Mouse (Mus musculus): ENCODE results near the gene Ccdc74a.

The Ccdc74a gene

GRCm38 (mm10) chr16:17641301-17641700 is 5.0 kb upstream of the Ccdc74a start:
- no peak for DNase-seq (ENCODE audit: low spot score in 2 of 2)

GRCm38 (mm10) chr16:17642311-17642710 is 4.0 kb upstream of the Ccdc74a start:
- no peak for DNase-seq (ENCODE audit: low spot score in 2 of 2)

- DNase-seq (ENCODE audit: low spot score in 2 of 2), result no peak
Observed at GRCm38 (mm10) chr16:17643437-17643990, 2.8 kb upstream of the Ccdc74a start.

GRCm38 (mm10) chr16:17647156-17647555 is 886 bp downstream of the Ccdc74a start:
- no peak for DNase-seq (ENCODE audit: low spot score in 2 of 2)

GRCm38 (mm10) chr16:17647566-17648340 is 1.5 kb downstream of the Ccdc74a start:
- no peak for DNase-seq (ENCODE audit: low spot score in 2 of 2)

- DNase-seq (ENCODE audit: low spot score in 2 of 2), result peak; percentile 17 to 43
Observed at GRCm38 (mm10) chr16:17649925-17650605, 3.8 kb downstream of the Ccdc74a start.

- no peak for DNase-seq (ENCODE audit: low spot score in 2 of 2)
Observed at GRCm38 (mm10) chr16:17650711-17651110, 4.4 kb downstream of the Ccdc74a start.

- no peak for DNase-seq (ENCODE audit: low spot score in 2 of 2)
Observed at GRCm38 (mm10) chr16:17652607-17653006, 6.3 kb downstream of the Ccdc74a start.

GRCm38 (mm10) chr16:17653601-17654000 is 7.3 kb downstream of the Ccdc74a start:
- no peak for DNase-seq (ENCODE audit: low spot score in 2 of 2)

- DNase-seq (ENCODE audit: low spot score in 2 of 2), result no peak
Observed at GRCm38 (mm10) chr16:17654188-17654795, 8.0 kb downstream of the Ccdc74a start.

- no peak for DNase-seq (ENCODE audit: low spot score in 2 of 2)
Observed at GRCm38 (mm10) chr16:17656212-17656871, 10.1 kb downstream of the Ccdc74a start.

- no peak for DNase-seq (ENCODE audit: low spot score in 2 of 2)
Observed at GRCm38 (mm10) chr16:17665568-17665967, 19.3 kb downstream of the Ccdc74a start.

GRCm38 (mm10) chr16:17669886-17670285 is 23.6 kb downstream of the Ccdc74a start:
- no peak for DNase-seq (ENCODE audit: low spot score in 2 of 2)

GRCm38 (mm10) chr16:17694860-17695259 is 48.6 kb downstream of the Ccdc74a start:
- DNase-seq (ENCODE audit: low spot score in 2 of 2), result no peak
